Mouse (Mus musculus): ENCODE measurements around the gene Otud7b. TPM values are rescaled to one million over a fixed set of nuclear protein-coding genes. Genes with fewer than 3 reads are reported as not detected.

Gene Otud7b
- total RNA-seq, 2 experiments from 2014 or later = 33.3 to 33.4 TPM

- intact Hi-C loops (cut with DNase I) = no loop called here
- no peak overlapping the region; the same call in 1 of the 2 replicates for H3K4me3 ChIP-seq
- no peak for DNase-seq (ENCODE audit: extremely low spot score in 1 of 2, low spot score in 2 of 2)
- no peak overlapping the region for H3K27ac ChIP-seq
- TF ChIP-seq CTCF (IDR thresholded peaks at IDR 0.05) = no peak
Observed at GRCm38 (mm10) chr3:96106151-96106550, 1.8 kb downstream of the Otud7b start.

DNA sequence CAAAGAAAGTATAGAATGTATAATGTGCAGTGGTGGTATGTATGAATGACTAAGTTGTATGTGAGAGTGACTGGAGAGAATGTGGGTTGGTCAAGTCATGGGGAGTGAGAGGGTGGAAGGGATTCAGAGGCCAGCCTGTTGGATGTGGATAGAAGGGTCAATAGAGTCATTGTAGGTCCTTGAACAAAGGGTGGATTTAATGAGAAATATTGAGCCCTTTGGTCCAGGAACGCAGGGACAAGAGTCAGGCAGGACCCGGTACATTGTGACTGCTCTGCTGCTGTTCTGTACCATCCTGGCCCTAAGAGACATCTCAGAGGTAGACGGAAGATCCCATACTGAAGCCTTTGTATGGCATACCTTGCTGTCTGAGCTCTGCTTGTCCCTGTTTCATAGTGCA lies 4.0 kb downstream of the Otud7b start:
- Histone ChIP-seq H3K4me3 (peak overlapping the region; percentile 19; the same call in 1 of the 2 replicates), H3K27ac (peak overlapping the region; percentile 7; the same call in 1 of the 2 replicates)
- intact Hi-C loops (cut with DNase I) = no loop called here
- no peak for DNase-seq (ENCODE audit: extremely low spot score in 1 of 2, low spot score in 2 of 2)
- TF ChIP-seq CTCF (IDR thresholded peaks at IDR 0.05) = no peak

DNA sequence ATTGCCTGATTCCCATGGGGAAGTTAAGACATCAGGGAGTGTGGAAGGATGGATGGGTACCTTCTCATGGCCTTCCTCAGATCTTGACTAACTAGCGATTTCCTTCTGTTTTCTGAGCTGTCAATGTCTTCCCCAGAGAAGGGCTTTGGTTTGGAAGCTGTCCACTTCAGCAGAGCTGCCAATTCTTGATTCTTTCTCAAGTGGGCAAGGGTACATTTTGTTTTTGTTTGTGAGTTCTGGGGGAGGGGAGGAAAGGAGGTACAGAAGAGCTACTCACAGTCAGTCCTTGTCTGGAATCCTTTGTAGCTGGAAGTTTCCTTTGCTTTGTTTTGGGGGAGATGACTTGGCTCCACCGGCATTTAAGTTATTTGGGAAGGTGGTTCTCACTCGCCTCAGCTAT lies 8.9 kb downstream of the Otud7b start:
- intact Hi-C loops (cut with DNase I) = no loop called here
- no peak for TF ChIP-seq CTCF (IDR thresholded peaks at IDR 0.05)
- H3K4me3 ChIP-seq = no peak overlapping the region
- DNase-seq (ENCODE audit: extremely low spot score in 1 of 2, low spot score in 2 of 2) = no peak
- no peak overlapping the region for H3K27ac ChIP-seq

DNA sequence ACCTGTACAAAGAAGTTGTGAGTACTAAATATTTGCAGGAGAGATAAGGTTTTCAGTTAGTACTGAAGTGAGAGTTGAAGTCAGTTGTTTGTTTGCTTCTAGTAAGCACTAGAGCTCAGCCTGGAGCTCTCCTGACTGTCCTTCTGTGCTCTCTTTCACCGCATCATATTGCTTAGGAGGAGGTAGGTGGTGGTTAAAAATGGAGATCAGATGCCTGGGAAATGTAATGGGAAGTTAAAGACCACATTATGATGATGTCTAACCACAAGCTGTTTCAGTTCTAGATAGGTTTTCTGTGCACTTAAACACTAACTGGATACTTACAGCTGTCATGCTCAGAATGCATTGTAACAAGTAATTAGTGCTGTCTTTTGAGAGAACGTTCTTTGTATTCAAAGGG lies 13.8 kb downstream of the Otud7b start:
- Histone ChIP-seq H3K4me3 (no peak overlapping the region), H3K27ac (peak overlapping the region; percentile 28; the same call in 1 of the 2 replicates)
- no peak for TF ChIP-seq CTCF (IDR thresholded peaks at IDR 0.05)
- intact Hi-C loops (cut with DNase I) = no loop called here
- DNase-seq (ENCODE audit: extremely low spot score in 1 of 2, low spot score in 2 of 2) = no peak

DNA sequence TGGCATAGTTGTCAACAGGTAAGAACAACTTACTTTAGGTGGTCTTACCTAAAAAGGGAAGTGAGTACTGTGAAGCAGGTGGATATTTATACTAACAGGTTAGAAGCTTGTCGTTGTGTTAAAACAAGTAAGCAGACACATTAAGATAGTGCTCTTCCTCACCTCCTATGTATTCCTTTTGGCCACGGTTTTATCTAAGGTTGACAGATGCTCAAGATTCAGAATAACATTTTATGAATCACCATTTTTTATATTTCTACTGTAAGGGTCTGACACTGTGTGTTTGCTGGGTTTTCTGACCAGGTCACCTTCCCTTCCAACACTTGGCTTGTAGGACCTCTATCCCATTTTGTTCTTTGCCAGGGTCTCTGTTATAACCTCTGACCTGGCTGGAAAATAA lies 14.4 kb downstream of the Otud7b start:
- peak overlapping the region; percentile 28; the same call in 1 of the 2 replicates for H3K27ac ChIP-seq
- intact Hi-C loops (cut with DNase I) = no loop called here
- DNase-seq (ENCODE audit: extremely low spot score in 1 of 2, low spot score in 2 of 2) = no peak
- TF ChIP-seq CTCF (IDR thresholded peaks at IDR 0.05) = no peak
- H3K4me3 ChIP-seq = no peak overlapping the region

GRCm38 (mm10) chr3:96124235-96124634 lies 19.9 kb downstream of the Otud7b start:
- Histone ChIP-seq H3K27ac (no peak overlapping the region), H3K4me3 (no peak overlapping the region)
- intact Hi-C loops (cut with DNase I) = no loop called here
- no peak for TF ChIP-seq CTCF (IDR thresholded peaks at IDR 0.05)
- DNase-seq (ENCODE audit: extremely low spot score in 1 of 2, low spot score in 2 of 2) = no peak

GRCm38 (mm10) chr3:96128128-96128527 lies 23.8 kb downstream of the Otud7b start:
- DNase-seq (ENCODE audit: extremely low spot score in 1 of 2, low spot score in 2 of 2) = no peak
- H3K4me3 ChIP-seq = no peak overlapping the region
- no peak for TF ChIP-seq CTCF (IDR thresholded peaks at IDR 0.05)
- intact Hi-C loops (cut with DNase I) = no loop called here
- H3K27ac ChIP-seq = no peak overlapping the region

DNA sequence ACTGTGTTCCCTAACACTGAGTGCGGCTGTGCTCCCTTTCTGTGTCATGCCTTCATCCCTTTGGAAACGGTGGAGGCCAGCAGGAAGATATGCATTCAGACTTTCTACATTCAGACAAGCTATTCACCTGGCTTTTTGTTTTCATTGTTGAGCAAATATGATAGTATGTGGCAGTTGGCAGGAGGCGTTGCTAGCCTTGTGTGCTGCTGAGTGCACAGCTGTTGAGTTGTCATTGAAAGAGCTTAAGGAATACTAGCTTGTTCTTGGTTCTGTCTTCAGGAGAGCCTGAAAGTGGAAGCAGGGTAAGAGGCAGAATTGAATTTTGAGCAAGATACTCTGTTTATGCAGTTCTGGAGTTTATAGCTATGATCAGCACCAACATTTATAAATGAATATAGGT lies 28.2 kb downstream of the Otud7b start:
- intact Hi-C loops (cut with DNase I) = no loop called here
- TF ChIP-seq CTCF (IDR thresholded peaks at IDR 0.05) = no peak
- H3K27ac ChIP-seq = no peak overlapping the region
- no peak for DNase-seq (ENCODE audit: extremely low spot score in 1 of 2, low spot score in 2 of 2)
- H3K4me3 ChIP-seq = no peak overlapping the region

GRCm38 (mm10) chr3:96133327-96133905 lies 29.1 kb downstream of the Otud7b start:
- no peak for DNase-seq (ENCODE audit: extremely low spot score in 1 of 2, low spot score in 2 of 2)
- TF ChIP-seq CTCF (IDR thresholded peaks at IDR 0.05) = no peak
- H3K27ac ChIP-seq = no peak overlapping the region
- no peak overlapping the region for H3K4me3 ChIP-seq
- intact Hi-C loops (cut with DNase I) = no loop called here

DNA sequence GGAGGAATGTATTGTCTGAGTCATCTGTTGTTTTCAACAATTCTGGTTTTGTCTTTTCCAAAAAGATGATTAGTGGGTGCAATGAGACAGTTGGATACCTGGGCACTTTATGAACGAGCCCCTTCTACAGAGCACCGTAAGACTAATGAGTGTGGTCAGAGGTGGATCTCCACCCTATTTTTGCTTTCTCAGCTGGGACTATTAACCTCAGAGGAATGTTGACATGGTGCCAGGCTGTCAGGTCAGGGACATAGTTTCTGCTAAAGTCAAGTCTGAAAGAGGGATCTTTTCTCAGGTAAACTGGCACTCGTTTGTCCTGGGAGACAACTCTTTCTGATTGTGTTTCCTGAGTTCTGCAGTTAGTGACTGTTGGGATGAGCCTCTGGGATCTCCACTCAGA lies 30.7 kb downstream of the Otud7b start:
- TF ChIP-seq CTCF (IDR thresholded peaks at IDR 0.05) = no peak
- Histone ChIP-seq H3K4me3 (no peak overlapping the region), H3K27ac (no peak overlapping the region)
- DNase-seq (ENCODE audit: extremely low spot score in 1 of 2, low spot score in 2 of 2) = no peak
- intact Hi-C loops (cut with DNase I) = no loop called here

- peak; percentile 41 to 62 for DNase-seq (ENCODE audit: extremely low spot score in 1 of 2, low spot score in 2 of 2)
Observed at GRCm38 (mm10) chr3:96147950-96148349, 43.6 kb downstream of the Otud7b start.

DNA sequence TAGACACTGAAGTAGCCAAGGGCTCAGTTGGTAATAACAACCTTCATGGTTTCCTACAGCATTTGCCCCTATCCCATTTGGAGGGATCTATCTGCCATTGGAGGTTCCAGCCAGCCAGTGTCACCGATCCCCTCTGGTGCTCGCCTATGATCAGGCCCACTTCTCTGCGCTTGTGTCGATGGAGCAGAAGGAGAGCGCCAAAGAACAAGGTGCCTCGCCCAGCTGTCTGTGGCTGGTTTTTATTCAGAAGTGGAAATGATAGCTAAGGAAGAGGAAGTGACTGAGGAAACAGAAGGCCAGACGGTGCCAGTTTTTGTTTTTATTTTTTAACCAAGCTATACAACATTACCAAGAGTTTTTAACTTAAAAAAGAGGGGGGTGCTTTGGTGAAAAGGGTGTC lies 47.5 kb downstream of the Otud7b start:
- TF ChIP-seq CTCF (IDR thresholded peaks at IDR 0.05) = no peak
- Histone ChIP-seq H3K27ac (peak overlapping the region; percentile 32; the same call in 1 of the 2 replicates), H3K4me3 (no peak overlapping the region)
- DNase-seq (ENCODE audit: extremely low spot score in 1 of 2, low spot score in 2 of 2) = no peak
- intact Hi-C loops (cut with DNase I) = no loop called here

More at GRCm38 (mm10) chr3:96147950-96148349, 43.6 kb downstream of the Otud7b start:
- Histone ChIP-seq H3K27ac (peak overlapping the region; percentile 8; the same call in 1 of the 2 replicates), H3K4me3 (no peak overlapping the region)
- intact Hi-C loops (cut with DNase I) = loop anchor here (1.0 to 5.0 kb wide), 3 partner anchors 56 to 181 kb away; no protein-coding TSS in a partner anchor
- TF ChIP-seq CTCF (IDR thresholded peaks at IDR 0.05) = peak; percentile 91

- TF ChIP-seq CTCF (IDR thresholded peaks at IDR 0.05) = no peak
Observed at GRCm38 (mm10) chr3:96152611-96153010, 48.3 kb downstream of the Otud7b start.

More at GRCm38 (mm10) chr3:96152611-96153010, 48.3 kb downstream of the Otud7b start:
- DNase-seq (ENCODE audit: extremely low spot score in 1 of 2, low spot score in 2 of 2) = no peak
- peak overlapping the region; percentile 34; the same call in 1 of the 2 replicates for H3K27ac ChIP-seq
- H3K4me3 ChIP-seq = no peak overlapping the region
- intact Hi-C loops (cut with DNase I) = no loop called here
